Mouse (Mus musculus): ENCODE data around the gene Pot1a.

The Pot1a gene

GRCm38 (mm10) chr6:25808806-25809495 is at the start of gene Pot1a:
Pot1a (minus strand) TSS chr6:25809246.
- peak; percentile 97 for DNase-seq

- no peak for DNase-seq
Observed at GRCm38 (mm10) chr6:25836261-25836660, 27.2 kb upstream of the Pot1a start.

- no peak for DNase-seq
Observed at GRCm38 (mm10) chr6:25806021-25806420, 3.0 kb downstream of the Pot1a start.

GRCm38 (mm10) chr6:25802269-25802668 is 6.8 kb downstream of the Pot1a start:
- peak; percentile 15 for DNase-seq

GRCm38 (mm10) chr6:25801230-25801629 is 7.8 kb downstream of the Pot1a start:
- DNase-seq: no peak

GRCm38 (mm10) chr6:25768238-25768637 is 40.8 kb downstream of the Pot1a start:
- no peak for DNase-seq

- no peak for DNase-seq
Observed at GRCm38 (mm10) chr6:25767552-25767951, 41.5 kb downstream of the Pot1a start.

GRCm38 (mm10) chr6:25767073-25767472 is 42.0 kb downstream of the Pot1a start:
- peak; percentile 5 for DNase-seq

GRCm38 (mm10) chr6:25766283-25766682 is 42.8 kb downstream of the Pot1a start:
- no peak for DNase-seq

- DNase-seq: no peak
Observed at GRCm38 (mm10) chr6:25752651-25753050, 56.4 kb downstream of the Pot1a start.

- no peak for DNase-seq
Observed at GRCm38 (mm10) chr6:25736533-25736932, 72.5 kb downstream of the Pot1a start.

GRCm38 (mm10) chr6:25726560-25726959 is 82.5 kb downstream of the Pot1a start:
- DNase-seq: no peak

GRCm38 (mm10) chr6:25710601-25711000 is 98.4 kb downstream of the Pot1a start:
- DNase-seq: no peak

- DNase-seq: no peak
Observed at GRCm38 (mm10) chr6:25709250-25709895, 99.7 kb downstream of the Pot1a start.

- DNase-seq: no peak
Observed at GRCm38 (mm10) chr6:25699956-25700355, 109.1 kb downstream of the Pot1a start.

Measured in lung, postnatal 14 days (tissue).